Mouse (Mus musculus) gastrocnemius, adult 18-20 months (tissue): ENCODE measurements around the gene Peli1. TPM values are rescaled to one million over a fixed set of nuclear protein-coding genes. Genes with fewer than 3 reads are reported as not detected.
"Not testable (repeated sequence)": the region's sequence is repeated elsewhere in the genome, so short reads cannot be mapped to it uniquely, and the experiment has no call there.

Experiments
- DNase-seq: peaks from one replicate; pipeline ENCODE4 v3.0.0; 2021; ENCODE audit warnings: low spot score
- total RNA-seq, 2 experiments: library from RNA; stranded (reverse); gene quantifications; 2 replicates each; pipeline ENCODE4 v1.2.3; 2021

Peli1 gene
- total RNA-seq, 2 experiments from 2014 or later: 8.5 to 13.4 TPM

- DNase-seq: no peak
Measured at GRCm38 (mm10) chr11:21141755-21142154, 50.7 kb downstream of the Peli1 start.

DNA sequence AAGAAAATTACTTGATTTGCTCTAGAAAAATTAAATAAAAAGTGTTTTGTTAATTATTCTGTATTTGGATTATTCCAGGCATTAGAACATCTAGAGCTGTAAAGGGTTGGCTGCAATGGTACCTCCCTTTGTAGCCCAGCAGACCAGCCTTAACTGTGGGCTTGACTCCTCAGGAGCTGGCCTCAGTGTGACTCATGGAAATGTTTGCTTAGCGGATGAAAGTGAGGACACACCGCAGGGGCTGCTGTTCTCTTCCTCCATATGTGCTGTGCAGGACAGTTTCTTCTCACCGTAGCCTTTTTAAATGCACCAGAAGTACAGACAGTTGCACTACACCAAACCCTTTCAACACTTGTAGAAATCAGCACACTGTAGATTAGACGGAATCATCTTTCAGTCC is 58.4 kb downstream of the Peli1 start:
- DNase-seq: no peak

- DNase-seq: no peak
Measured at GRCm38 (mm10) chr11:21150316-21150715, 59.2 kb downstream of the Peli1 start.

- DNase-seq: no peak
Measured at GRCm38 (mm10) chr11:21151672-21152071, 60.6 kb downstream of the Peli1 start.

- DNase-seq: no peak
Measured at GRCm38 (mm10) chr11:21153111-21153510, 62.0 kb downstream of the Peli1 start.

DNA sequence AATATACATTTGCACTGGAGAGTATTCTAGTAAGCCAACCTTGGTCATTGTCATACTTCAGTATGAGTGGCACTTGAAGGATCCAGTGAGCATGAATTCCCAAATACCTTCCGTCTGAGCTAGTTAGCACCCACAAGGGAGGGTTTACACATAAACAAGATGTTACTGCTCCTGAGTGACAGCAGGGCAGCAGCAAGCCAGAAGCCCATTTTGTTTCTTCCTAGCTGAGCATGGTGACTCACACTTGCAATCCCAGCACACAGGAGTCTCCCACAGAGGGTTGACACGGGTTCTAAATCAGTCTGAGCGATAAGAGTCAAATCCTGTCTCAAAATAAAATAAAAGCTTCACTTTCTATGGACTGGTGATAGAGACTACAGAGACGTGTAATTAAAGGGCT is 66.5 kb downstream of the Peli1 start:
- no peak for DNase-seq

DNA sequence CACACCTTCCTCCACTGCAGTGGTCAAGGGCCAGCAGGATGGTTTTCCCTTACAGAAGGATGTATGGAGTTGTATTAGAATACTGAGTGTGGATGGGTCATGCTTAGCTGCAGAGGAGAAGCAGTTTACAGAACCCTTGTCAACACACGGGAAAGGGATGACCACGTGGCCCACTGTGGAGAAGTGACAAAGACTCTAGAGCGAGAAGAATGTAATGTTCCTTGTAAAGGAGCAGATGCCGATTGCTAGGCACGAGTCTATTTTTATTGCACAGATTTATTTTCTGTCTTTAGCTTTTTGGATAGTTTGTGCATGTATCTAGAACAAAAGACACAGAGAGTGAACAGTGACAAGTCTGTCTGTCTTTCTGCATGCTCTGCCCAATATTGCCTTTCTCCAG is 71.0 kb downstream of the Peli1 start:
- DNase-seq: no peak

DNA sequence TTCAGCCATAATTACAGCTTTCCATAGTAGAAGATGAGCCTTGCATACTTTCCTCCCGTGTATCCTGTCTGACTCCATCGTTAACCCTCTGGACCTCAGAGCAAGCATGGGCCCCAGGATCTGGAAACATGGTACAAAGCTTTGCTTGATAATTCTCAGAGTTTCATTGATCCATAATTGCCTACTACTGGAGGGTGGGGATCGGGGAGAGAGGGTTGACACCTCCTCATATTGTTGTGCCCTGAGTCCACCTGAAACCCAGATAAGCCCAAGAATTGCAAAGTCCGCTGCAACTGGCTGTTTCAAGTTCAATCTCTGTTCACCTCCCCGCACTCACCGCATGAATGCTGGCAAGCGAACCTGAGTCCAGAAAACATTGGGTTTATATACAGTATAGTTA is 72.1 kb downstream of the Peli1 start:
- no peak for DNase-seq

DNA sequence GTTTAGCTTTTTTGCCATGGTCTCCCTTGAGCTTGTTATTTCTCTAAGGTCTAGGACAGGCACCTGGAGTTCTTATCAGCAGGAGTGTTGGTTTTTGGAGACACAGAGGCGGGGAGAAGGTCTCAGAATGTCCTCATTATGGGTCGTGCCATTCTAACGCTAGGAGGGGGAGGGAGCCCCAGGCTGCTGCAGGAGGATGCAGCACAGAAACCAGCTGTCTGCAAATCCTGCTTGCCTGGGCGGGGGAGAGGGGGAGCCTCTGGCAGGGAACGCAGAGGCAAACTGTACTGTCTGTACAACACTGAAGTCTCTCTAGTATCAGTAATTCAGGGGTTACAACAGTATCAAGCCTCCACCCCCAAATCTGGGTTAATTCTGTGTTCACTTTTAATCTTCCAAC is 72.6 kb downstream of the Peli1 start:
- no peak for DNase-seq

DNA sequence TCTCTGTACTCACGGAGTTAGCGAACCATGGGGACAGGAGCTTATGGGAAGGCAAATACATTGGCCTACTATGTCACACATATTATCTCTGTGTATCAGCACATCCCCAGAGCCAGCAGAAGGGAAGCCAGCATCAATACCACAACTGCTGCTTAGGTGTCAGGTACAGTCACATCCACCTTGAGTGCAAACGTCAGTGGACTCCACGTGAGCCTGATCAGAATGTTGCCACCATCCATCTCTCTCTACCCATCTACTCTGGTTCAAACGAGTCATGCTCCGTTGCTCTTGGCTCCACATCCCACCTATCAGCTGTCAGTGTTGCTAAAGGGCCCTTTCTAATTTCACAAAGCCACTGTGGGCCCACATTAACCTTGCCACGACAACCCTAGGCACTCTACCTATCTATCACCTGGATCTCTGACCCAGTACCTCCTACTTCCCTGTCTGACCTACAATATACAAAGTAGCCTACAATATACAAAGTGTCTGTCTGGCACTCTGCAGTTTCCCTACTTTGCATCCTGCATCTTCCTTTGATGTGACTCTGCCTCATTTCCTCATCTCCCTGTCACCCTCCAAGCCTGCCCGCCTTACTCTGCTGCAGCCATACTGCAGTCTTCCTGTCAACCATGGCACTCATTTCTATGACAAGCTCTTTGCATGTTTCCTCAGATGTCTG is 73.4 kb downstream of the Peli1 start:
- DNase-seq: no peak

DNA sequence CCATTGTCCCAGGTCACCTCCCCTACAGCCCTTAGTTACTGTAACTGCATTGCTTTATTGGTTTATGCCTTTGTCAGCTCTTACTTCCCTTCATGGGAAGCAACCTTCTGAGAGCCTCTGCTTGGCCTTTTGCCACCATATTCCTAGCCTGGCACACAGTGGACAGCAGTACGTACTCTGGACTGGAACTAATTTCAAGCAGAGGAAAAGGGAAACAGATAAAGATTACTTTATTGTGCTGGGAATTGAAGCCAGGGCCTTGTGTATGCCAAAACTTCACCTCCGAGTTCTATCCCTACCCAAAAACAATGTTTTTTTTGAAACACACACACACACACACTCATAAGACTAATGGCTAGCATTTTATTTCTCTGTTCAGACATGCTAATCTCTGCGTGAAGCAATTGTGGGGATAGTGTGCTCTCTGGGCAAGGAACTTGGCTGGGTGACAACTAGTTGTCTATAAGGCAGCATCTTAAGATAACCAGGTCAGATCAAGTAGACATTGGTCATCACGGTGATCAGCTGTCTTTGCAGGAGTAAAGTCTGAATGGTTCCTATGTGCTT is 74.0 kb downstream of the Peli1 start:
- no peak for DNase-seq

DNA sequence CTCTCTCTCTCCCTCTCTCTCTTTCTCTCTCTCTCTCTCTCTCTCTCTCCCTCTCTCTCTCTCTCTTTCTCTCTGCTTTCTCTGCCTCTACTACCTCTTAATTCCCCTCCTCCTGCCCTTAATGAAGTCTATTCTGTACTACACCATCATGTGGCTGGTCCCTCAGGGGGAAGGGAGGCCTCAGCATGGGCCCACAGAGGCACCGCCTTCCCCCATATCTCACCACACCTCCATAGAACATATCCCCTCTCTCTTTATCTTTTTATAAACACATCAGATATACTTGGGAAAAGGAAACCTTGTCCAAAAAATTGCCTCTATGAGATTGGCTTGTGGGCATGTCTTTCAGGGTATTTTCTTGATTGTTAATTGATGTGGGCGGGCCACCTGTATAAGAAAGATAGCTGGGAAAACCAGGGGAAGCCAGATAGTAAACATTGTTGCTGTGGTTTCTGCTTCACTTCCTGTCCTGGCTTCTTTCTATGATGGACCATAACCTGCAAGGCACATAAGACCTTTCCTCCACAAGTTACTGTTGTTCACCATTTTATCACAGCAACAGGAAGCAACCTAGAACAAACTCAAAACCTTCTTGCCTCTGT is 75.5 kb downstream of the Peli1 start:
- DNase-seq: no peak

DNA sequence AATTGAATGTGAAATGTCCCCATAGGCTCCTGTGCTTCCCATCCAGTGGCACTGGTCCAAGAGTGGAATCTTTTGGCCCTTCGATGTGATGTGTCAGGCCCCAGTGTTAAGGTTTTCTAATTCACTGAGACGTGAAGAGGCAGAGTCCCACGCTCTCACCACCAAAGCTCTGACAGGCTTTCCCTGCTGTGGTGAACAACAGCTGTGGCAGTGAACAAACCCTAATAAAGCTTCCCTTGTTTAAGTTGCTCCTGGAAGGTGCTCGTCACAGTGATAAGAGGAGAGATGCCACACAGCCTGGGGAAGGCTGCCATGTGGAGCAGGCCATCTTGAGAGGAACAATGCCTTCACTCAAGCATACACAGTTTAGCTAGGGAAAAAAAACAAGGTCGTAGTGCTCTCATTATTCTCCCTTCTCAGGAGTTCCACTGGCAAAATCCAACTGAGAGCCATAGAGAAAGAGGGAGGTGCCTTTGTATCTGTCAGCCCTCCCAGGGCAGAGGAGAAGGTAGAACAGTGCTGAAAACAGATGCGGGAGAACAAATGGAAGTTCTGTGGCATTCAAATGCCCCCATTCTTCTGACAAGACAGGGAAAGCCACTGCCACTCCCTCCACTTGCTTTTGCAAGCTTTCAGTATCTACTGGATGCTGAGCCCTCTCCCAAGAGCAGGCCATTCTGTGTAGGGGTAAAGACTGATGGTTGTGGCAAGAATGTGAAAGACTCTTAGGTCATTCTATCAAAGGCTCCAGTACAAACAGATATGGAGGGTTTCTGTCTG is 77.9 kb downstream of the Peli1 start:
- no peak for DNase-seq

DNA sequence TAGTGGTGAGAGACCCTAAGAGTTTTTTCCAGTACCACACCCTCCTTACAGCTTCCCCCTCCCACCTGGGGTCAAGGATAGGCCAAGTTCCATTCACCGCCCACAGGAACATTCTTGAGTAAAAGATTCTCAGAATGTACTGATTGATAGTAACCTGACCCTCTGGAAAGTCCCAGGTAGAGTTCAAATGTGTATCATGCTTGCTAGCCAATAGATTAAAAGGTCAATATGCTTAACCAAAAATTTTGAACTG is 78.4 kb downstream of the Peli1 start:
- DNase-seq: not testable (repeated sequence)

- no peak for DNase-seq
Measured at GRCm38 (mm10) chr11:21172281-21172680, 81.2 kb downstream of the Peli1 start.

- DNase-seq: no peak
Measured at GRCm38 (mm10) chr11:21173926-21174325, 82.8 kb downstream of the Peli1 start.

DNA sequence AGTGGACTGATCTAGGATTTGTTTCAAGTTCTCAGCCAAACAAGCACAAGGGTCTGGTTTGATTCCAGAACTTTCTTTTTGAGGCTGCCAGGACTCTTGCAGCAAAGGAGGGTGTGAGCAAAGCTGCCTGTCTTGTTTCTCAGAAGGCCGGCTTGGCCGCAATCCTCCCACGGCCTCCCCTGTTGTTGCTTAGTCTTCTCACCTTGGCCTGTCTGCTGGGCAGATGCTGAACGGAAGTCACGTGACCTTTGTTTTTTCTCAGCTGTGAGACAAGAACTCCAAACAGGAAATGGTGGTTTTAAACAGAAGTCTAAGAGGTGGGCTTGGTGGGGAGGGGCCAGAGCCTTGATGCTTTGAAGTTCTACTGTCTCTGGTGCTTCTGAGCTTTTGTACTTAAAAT is 83.3 kb downstream of the Peli1 start:
- DNase-seq: no peak

GRCm38 (mm10) chr11:21175063-21175462 is 84.0 kb downstream of the Peli1 start:
- DNase-seq: no peak

GRCm38 (mm10) chr11:21176491-21176890 is 85.4 kb downstream of the Peli1 start:
- no peak for DNase-seq

- peak; percentile 39 for DNase-seq
Measured at GRCm38 (mm10) chr11:21178343-21178742, 87.3 kb downstream of the Peli1 start.

- DNase-seq: no peak
Measured at GRCm38 (mm10) chr11:21178998-21179645, 88.0 kb downstream of the Peli1 start.

DNA sequence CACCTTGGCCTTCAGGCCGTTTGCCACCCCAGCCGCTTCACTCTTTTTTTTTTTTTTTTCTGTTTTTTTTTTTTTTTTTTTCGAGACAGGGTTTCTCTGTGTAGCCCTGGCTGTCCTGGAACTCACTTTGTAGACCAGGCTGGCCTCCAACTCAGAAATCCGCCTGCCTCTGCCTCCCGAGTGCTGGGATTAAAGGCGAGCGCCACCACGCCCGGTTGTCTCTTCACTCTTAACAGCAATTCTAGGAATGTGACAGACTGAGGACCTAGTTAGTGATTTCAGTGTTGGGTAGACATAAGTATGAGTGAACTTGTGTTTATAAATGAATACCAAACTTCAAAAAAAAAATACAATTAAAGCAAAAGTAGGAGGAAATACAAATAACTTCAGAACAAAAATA is 88.8 kb downstream of the Peli1 start:
- DNase-seq: not testable (repeated sequence)
